Mouse (Mus musculus) liver, embryonic 13.5 days (tissue): ENCODE measurements around the gene Lrrc51. TPM values are rescaled to one million over a fixed set of nuclear protein-coding genes. Genes with fewer than 3 reads are reported as not detected.

Experiments used
- ATAC-seq: fragments of 200-750 bp; cut with Nextera tagmentation; 2 replicates; pipeline ENCODE4 v1.8.0; 2017; ENCODE audit warnings: low read depth, mild to moderate bottlenecking, moderate number of reproducible peaks, moderate library complexity
- DNase-seq: peaks from one replicate; pipeline ENCODE4 v3.0.0; 2022
- H3K27ac ChIP-seq: fragments of 300-500 bp; sonication (generic); 2 replicates; pipeline ENCODE4 v1.5.1; 2015; ENCODE audit warnings: moderate library complexity, mild to moderate bottlenecking, inconsistent platforms
- H3K27me3 ChIP-seq: fragments of 300-500 bp; sonication (generic); 2 replicates; pipeline ENCODE4 v1.6.1; 2015; ENCODE audit warnings: mild to moderate bottlenecking, inconsistent platforms
- H3K36me3 ChIP-seq: fragments of 300-500 bp; sonication (generic); 2 replicates; pipeline ENCODE4 v1.6.1; 2015; ENCODE audit warnings: mild to moderate bottlenecking, inconsistent platforms
- H3K4me1 ChIP-seq: fragments of 300-500 bp; sonication (generic); replicated peaks from 2 replicates; pipeline ENCODE4 v1.6.1; 2015; ENCODE audit warnings: inconsistent platforms
- H3K4me2 ChIP-seq: fragments of 300-500 bp; sonication (generic); 2 replicates; pipeline ENCODE4 v1.6.1; 2015; ENCODE audit warnings: inconsistent platforms, mild to moderate bottlenecking, moderate library complexity
- H3K4me3 ChIP-seq: fragments of 300-500 bp; sonication (generic); replicated peaks from 2 replicates; pipeline ENCODE4 v1.5.1; 2015; ENCODE audit warnings: mild to moderate bottlenecking, inconsistent platforms
- H3K9ac ChIP-seq: fragments of 300-500 bp; sonication (generic); 2 replicates; pipeline ENCODE4 v1.6.1; 2015; ENCODE audit warnings: mild to moderate bottlenecking, inconsistent platforms
- H3K9me3 ChIP-seq: fragments of 300-500 bp; sonication (generic); replicated peaks from 2 replicates; pipeline ENCODE4 v1.6.1; 2016; ENCODE audit warnings: inconsistent platforms
- WGBS: fragments of 180-500 bp; shearing (Covaris S2); methylation state at CpG from one replicate; pipeline ENCODE4 v1.1.7; 2015; ENCODE audit not compliant: insufficient replicate concordance; 5-methylcytosine and 5-hydroxymethylcytosine counted together
- polyA plus RNA-seq: library from polyadenylated mRNA; unstranded; fragments of >200 nt; fragmentation: Nextera tagmentation; extraction: Ambion mirVana; gene quantifications from 2 replicates; pipeline ENCODE4 v1.2.1, GENCODE M21; 2015

Gene Lrrc51
- polyA plus RNA-seq, 1 experiment from 2014 or later, result 2.1 TPM

DNA sequence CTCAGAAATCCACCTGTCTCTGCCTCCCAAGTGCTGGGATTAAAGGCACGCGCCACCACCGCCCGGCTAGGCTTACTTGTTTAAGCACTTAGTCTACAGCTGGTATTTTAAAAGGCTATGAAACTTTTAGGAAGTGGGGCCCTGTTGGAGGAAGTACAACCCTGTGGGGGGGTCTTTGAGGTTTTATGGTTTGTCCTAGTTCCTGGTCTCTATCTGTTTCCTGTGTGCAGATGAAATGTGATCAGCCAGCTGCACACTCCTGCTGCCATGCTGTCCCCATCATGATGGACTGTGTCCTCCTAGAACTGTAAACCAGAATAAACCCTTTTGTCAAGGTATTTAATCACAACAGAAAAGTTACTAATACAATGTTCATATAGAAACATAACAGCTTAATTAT, 49.5 kb downstream of the Lrrc51 start:
- H3K9ac ChIP-seq, result no peak overlapping the region
- H3K27ac ChIP-seq, result no peak overlapping the region
- WGBS, result 92% methylated on average over 4 of the region's 4 CpGs
- no peak for ATAC-seq
- H3K9me3 ChIP-seq, result no peaks in the 10 kb centered on the region
- no peaks in the 10 kb centered on the region for H3K36me3 ChIP-seq
- H3K4me1 ChIP-seq, result no peaks in the 10 kb centered on the region; the same call in 1 of the 2 replicates
- no peak overlapping the region for H3K4me3 ChIP-seq
- no peaks in the 10 kb centered on the region for H3K27me3 ChIP-seq
- DNase-seq, result no peak
- no peak overlapping the region for H3K4me2 ChIP-seq

GRCm38 (mm10) chr7:101882413-101883154, 51.1 kb downstream of the Lrrc51 start:
- Histone ChIP-seq H3K9ac (no peak overlapping the region), H3K27me3 (no peaks in the 10 kb centered on the region), H3K4me2 (no peak overlapping the region), H3K9me3 (no peaks in the 10 kb centered on the region), H3K36me3 (no peaks in the 10 kb centered on the region), H3K4me1 (no peaks in the 10 kb centered on the region; the same call in 1 of the 2 replicates), H3K4me3 (no peak overlapping the region), H3K27ac (no peak overlapping the region)
- DNase-seq (no peak), ATAC-seq (peak; percentile 55; the same call in 1 of the 2 replicates)
- 58% methylated on average over 9 of the region's 9 CpGs for WGBS

DNA sequence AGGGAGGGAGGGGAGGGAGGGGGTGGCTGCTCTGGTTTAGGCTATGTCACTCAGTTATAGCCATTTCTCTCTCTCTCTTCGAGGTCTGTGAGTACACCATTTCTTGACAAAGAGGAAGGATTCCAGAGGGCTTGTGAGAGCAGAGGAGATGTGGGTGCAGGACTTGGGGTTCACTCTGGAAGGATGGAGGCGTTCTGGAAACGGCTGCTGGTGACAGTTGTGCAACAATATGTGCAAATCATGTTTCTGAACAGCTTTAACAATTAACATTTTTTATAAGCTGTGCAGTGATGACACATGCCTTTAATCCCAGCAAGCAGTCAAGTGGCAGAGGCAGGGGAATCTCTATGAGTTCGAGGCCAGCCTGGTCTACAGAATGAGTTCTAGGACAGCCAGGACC, 52.8 kb downstream of the Lrrc51 start:
- Histone ChIP-seq H3K9me3 (no peaks in the 10 kb centered on the region), H3K9ac (no peak overlapping the region), H3K4me1 (no peaks in the 10 kb centered on the region; the same call in 1 of the 2 replicates), H3K27me3 (no peaks in the 10 kb centered on the region), H3K27ac (no peak overlapping the region), H3K36me3 (no peaks in the 10 kb centered on the region), H3K4me2 (no peak overlapping the region), H3K4me3 (no peak overlapping the region)
- no peak for ATAC-seq
- no peak for DNase-seq
- WGBS, result 42% methylated on average over 4 of the region's 4 CpGs

GRCm38 (mm10) chr7:101875978-101876377, 57.7 kb downstream of the Lrrc51 start:
- no peak for DNase-seq
- Histone ChIP-seq H3K4me1 (peaks cover 4% of the 10 kb centered on the region; the same call in 1 of the 2 replicates), H3K27me3 (no peaks in the 10 kb centered on the region), H3K9me3 (no peaks in the 10 kb centered on the region), H3K27ac (no peak overlapping the region), H3K36me3 (no peaks in the 10 kb centered on the region), H3K9ac (no peak overlapping the region), H3K4me2 (no peak overlapping the region), H3K4me3 (no peak overlapping the region)
- no peak for ATAC-seq
- 66% methylated on average over 1 of the region's 1 CpGs for WGBS

- ATAC-seq (no peak), DNase-seq (no peak)
- no peaks in the 10 kb centered on the region for H3K36me3 ChIP-seq
- H3K27ac ChIP-seq, result no peak overlapping the region
- H3K9ac ChIP-seq, result no peak overlapping the region
- peaks cover 4% of the 10 kb centered on the region; the same call in 1 of the 2 replicates for H3K4me1 ChIP-seq
- H3K4me3 ChIP-seq, result no peak overlapping the region
- 65% methylated on average over 3 of the region's 3 CpGs for WGBS
- no peaks in the 10 kb centered on the region for H3K9me3 ChIP-seq
- no peaks in the 10 kb centered on the region for H3K27me3 ChIP-seq
- no peak overlapping the region for H3K4me2 ChIP-seq
Measured at GRCm38 (mm10) chr7:101871296-101871695, 62.4 kb downstream of the Lrrc51 start.

DNA sequence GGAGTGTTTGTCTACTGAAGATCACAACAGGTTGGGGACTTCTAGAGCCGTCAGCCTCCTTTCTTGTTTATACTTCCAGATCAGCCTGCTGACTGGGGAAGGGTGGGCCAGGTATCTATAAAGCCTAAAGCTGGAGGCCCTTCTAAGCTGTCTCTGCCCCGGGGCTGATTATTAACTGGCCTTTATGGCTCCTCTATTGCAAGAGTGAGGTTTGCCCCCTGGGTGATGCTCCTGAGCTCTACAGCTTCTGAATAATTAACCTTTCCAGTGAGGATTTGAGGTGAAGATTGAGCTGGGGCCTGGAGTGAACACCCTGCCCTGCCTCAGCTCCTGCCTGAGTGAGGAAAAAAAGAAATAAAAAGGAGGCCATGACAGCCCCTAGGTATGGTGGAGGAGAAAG, 63.1 kb downstream of the Lrrc51 start, which contains the start of gene Folr1:
Gene Folr1, minus strand, starts transcription at position 160 of the 400 bp plus-strand sequence.
- no peak for ATAC-seq
- Histone ChIP-seq H3K27ac (no peak within 1 kb of the TSS), H3K27me3 (no peaks in the 10 kb centered on the region), H3K9ac (no peak within 1 kb of the TSS), H3K4me2 (no peak within 1 kb of the TSS), H3K9me3 (no peaks in the 10 kb centered on the region), H3K4me1 (peaks cover 4% of the 10 kb centered on the region; the same call in 1 of the 2 replicates), H3K4me3 (no peak within 1 kb of the TSS), H3K36me3 (no peaks in the 10 kb centered on the region)
- no peak for DNase-seq
- 54% methylated on average over 2 of the region's 2 CpGs for WGBS

DNA sequence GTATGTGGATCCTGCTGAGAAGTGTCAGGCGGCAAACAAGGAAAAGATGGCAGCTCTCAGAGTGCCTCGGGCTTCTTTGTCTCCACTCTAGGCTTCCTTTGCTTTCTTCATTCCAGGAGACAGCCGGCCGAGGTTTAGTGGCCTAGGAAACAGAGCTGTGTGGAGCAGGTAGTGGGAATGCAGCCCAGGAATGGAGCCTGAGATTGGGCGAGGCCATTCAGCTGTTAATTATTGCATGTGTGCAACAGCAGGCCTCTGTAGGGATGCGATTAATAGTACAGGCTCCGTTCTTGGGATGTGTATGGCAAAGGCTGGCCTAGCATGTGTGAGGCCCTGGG, 64.6 kb downstream of the Lrrc51 start:
- no peak overlapping the region for H3K4me2 ChIP-seq

DNA sequence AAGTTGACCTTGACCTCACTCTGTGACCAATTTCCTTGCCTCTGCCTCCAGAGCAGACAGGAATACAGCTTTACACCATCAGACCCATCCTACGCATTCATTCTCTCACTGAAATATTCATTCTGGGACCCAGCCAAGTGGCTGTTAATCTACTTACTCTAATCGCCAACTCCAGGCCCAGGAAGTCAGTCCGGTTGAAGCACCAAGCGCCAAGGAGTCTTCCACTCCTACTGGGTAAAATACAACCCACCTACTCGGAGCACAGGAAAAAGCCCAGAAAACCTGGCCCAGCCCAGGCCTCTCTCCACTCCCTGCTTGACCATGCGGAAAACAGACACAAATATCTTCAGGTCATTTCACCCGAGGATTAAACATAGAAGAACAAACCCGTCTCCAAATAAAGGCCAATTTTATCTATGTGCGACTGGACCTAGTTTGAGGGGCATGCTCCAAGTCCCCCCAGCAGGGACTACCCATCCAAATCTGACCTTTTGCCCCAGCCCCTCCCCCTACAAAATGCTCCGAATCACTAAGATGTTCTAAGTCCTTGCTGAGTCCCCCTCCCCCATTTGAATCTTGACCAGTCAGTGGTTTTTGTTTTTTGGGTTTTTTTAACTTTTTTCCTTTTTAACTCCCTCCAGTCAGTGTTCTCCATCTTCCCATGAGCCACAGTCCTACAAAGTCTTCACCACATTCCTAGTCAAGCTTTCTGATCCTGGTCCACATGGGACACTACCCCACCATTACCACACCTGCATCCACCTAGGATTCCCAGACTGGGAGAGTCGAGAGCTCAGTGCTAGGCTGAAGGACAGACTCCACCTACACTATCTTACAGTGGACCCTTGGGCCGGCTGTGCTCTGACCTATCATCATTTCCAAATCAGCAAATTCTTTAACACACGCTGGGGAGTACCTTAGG, 65.2 kb downstream of the Lrrc51 start:
- 69% methylated on average over 13 of the region's 13 CpGs for WGBS
- Histone ChIP-seq H3K27ac (no peak overlapping the region), H3K27me3 (no peaks in the 10 kb centered on the region), H3K9me3 (no peaks in the 10 kb centered on the region), H3K36me3 (no peaks in the 10 kb centered on the region), H3K4me1 (peaks cover 4% of the 10 kb centered on the region; the same call in 1 of the 2 replicates), H3K4me2 (no peak overlapping the region), H3K9ac (no peak overlapping the region), H3K4me3 (no peak overlapping the region)
- ATAC-seq, result no peak
- DNase-seq, result no peak

More for the DNA sequence above, 64.6 kb downstream of the Lrrc51 start:
- Histone ChIP-seq H3K4me1 (peaks cover 4% of the 10 kb centered on the region; the same call in 1 of the 2 replicates), H3K9me3 (no peaks in the 10 kb centered on the region), H3K36me3 (no peaks in the 10 kb centered on the region), H3K27me3 (no peaks in the 10 kb centered on the region), H3K9ac (no peak overlapping the region), H3K27ac (no peak overlapping the region), H3K4me3 (no peak overlapping the region)
- 68% methylated on average over 7 of the region's 7 CpGs for WGBS
- ATAC-seq, result no peak
- no peak for DNase-seq

DNA sequence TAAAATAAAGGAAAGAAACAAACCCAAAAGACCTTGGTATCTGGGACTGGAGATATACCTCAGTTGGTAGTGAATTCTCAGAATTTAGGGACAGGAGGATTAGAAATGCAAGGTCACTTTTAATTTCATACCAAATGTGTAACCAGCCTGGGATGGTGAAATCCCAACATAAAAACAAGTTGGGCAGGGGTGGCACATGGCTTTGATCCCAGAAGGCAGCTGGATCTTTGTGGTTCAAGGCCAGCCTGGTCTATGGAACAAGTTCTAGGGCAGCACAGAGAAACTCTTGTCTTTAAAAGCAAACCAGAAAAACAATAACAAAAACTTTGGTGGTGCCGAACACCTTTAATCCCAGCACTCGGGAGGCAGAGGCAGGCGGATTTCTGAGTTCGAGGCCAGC, 66.2 kb downstream of the Lrrc51 start:
- H3K27me3 ChIP-seq, result no peaks in the 10 kb centered on the region
- no peak overlapping the region for H3K9ac ChIP-seq
- no peaks in the 10 kb centered on the region for H3K9me3 ChIP-seq
- H3K27ac ChIP-seq, result no peak overlapping the region
- no peak for ATAC-seq
- H3K36me3 ChIP-seq, result no peaks in the 10 kb centered on the region
- no peak overlapping the region for H3K4me2 ChIP-seq
- no peak for DNase-seq
- no peak overlapping the region for H3K4me3 ChIP-seq
- H3K4me1 ChIP-seq, result peaks cover 4% of the 10 kb centered on the region; the same call in 1 of the 2 replicates
- 81% methylated on average over 4 of the region's 4 CpGs for WGBS

DNA sequence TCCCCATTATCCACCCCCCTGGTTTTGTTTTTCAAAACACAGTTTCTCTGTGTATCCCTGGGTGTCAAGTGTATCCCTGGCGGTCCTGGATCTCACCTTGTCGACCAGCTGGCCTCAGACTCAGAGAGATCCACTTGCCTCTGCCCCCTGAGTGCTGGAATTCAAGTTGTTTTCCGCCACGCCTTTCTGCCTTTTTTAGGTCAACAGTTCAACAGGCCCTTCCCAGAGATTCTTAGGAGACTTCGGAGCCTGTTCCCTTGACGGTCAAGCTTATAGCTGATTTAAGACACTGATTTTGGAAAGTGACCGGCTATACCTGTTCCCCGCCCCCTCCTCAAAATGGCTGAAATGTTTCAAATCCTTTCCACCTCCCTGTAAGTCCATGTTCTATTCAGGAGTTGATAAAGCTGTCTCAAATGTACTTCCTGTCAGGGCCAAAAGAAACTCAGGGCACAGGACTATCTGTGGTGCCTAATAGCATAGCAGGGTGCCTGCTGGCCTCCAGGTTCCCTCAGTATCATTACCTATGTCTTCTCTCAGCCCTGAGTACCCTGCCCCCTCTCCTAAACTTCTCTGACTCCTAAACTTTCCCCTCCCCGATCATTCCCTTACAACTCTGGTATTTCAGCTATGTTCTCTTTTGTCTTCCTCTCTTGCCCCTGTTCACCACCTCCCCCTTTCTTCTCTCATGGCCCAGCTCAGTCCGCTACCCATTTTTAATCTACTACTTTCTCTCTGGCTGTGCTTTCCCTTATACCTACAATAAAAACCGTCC, 67.0 kb downstream of the Lrrc51 start:
- 67% methylated on average over 11 of the region's 11 CpGs for WGBS
- peaks cover 4% of the 10 kb centered on the region; the same call in 1 of the 2 replicates for H3K4me1 ChIP-seq

DNA sequence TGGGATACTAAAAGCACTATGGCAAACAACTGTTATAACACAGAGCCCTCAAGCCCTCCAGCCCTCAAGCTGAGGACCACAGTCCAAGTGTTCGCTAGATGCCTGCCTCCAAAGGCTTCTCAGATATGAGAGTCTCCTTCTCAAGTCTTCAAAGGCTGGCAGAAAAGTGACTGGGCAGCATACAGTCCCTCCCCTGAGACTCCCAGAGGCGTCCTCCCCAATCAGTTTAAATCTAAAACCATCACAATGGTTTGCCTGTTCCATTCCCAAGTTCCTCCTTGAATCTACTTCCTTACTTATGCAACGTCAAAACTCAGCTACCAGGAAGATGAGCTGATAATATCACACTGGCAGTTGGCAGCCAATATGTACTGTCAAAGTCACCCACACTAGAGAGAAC, 70.3 kb downstream of the Lrrc51 start, which contains the start of gene Anapc15:
Gene Anapc15, plus strand, starts transcription at position 301 of the 400 bp plus-strand sequence.
- no peaks in the 10 kb centered on the region for H3K9me3 ChIP-seq
- H3K4me3 ChIP-seq, result no peak within 1 kb of the TSS
- H3K27ac ChIP-seq, result no peak within 1 kb of the TSS
- WGBS, result 38% methylated on average over 3 of the region's 3 CpGs
- no peak for ATAC-seq
- H3K4me1 ChIP-seq, result no peaks in the 10 kb centered on the region
- H3K27me3 ChIP-seq, result no peaks in the 10 kb centered on the region
- H3K4me2 ChIP-seq, result no peak within 1 kb of the TSS
- no peak within 1 kb of the TSS for H3K9ac ChIP-seq
- H3K36me3 ChIP-seq, result no peaks in the 10 kb centered on the region
- no peak for DNase-seq

More for the DNA sequence above, 67.0 kb downstream of the Lrrc51 start:
- no peaks in the 10 kb centered on the region for H3K36me3 ChIP-seq
- no peak overlapping the region for H3K9ac ChIP-seq
- no peak overlapping the region for H3K4me2 ChIP-seq
- no peak for DNase-seq
- no peaks in the 10 kb centered on the region for H3K27me3 ChIP-seq
- ATAC-seq, result no peak
- H3K27ac ChIP-seq, result no peak overlapping the region
- no peak overlapping the region for H3K4me3 ChIP-seq
- H3K9me3 ChIP-seq, result no peaks in the 10 kb centered on the region
